Mouse (Mus musculus) embryonic fibroblast, embryonic 13.5 days (primary cell): ENCODE data around the gene Bcar3.

Experiments
- CTCF ChIP-seq: IDR thresholded peaks from 2 replicates; pipeline ENCODE4 v1.5.1; 2011; ENCODE audit warnings: mild to moderate bottlenecking, control low read depth, low read length, moderate library complexity, borderline replicate concordance; ENCODE audit not compliant: insufficient read depth
- POLR2A ChIP-seq: IDR thresholded peaks from 2 replicates; pipeline ENCODE4 v1.6.1; 2011; ENCODE audit warnings: low read depth, mild to moderate bottlenecking, control low read depth, low read length, moderate library complexity

GRCm38 (mm10) chr3:122387771-122388170 is 93.8 kb downstream of the Bcar3 start:
- TF ChIP-seq CTCF (no peak), POLR2A (no peak)
